ENCODE assay signal across 12 mouse cellular contexts in genomic region chr7:12943488-12943887, GRCm38 (mm10). TPM values are rescaled to one million over a fixed set of nuclear protein-coding genes. Genes with fewer than 3 reads are reported as not detected.
DNase-seq lines count a peak whose midpoint lies in the region; ATAC-seq and TF ChIP-seq lines count a peak whose summit lies in the region.
"Had no signal": no experiment of that assay in that cellular context is flagged by ENCODE, and none has a peak within 500 bp of the region (broad histone marks: within the 10 kb centered on the region; RNA-seq: fewer than 3 reads in every experiment).

No protein-coding gene starts in this region.

- H3K36me3 ChIP-seq in hindbrain, postnatal 0 days (ENCODE audit: insufficient read depth, low read length): no peaks in the 10 kb centered on the region
- H3K36me3 ChIP-seq in hindbrain, embryonic 10.5 days: no peaks in the 10 kb centered on the region
- no peaks in the 10 kb centered on the region for H3K36me3 ChIP-seq in ES-E14 (ENCODE audit: control insufficient read depth, insufficient read depth, low read length, poor library complexity, severe bottlenecking)
- no peaks in the 10 kb centered on the region for H3K36me3 ChIP-seq in splenic B cell, adult 2 months (ENCODE audit: control insufficient read depth, insufficient read depth, low read length, poor library complexity, severe bottlenecking)
- H3K36me3 ChIP-seq: limb, embryonic 13.5 days; neural tube, embryonic 12.5 days had no signal

- peak; percentile 39 for TF ChIP-seq CTCF in hindbrain, postnatal 0 days (IDR thresholded peaks at IDR 0.05; ENCODE audit: low read depth)

- in situ Hi-C loops in ES-E14 (cut with MboI; ENCODE audit: low sequenced_read_pairs in 2 of 2, unreplicated experiment in 2 of 2): no loop called here

- intact Hi-C loops in left cerebral cortex, postnatal 14 days (cut with DNase I): no loop called here

- H3K4me1 ChIP-seq in hindbrain, postnatal 0 days (ENCODE audit: insufficient read depth, low read length): no peaks in the 10 kb centered on the region
- no peaks in the 10 kb centered on the region for H3K4me1 ChIP-seq in hindbrain, embryonic 10.5 days (replicated peaks)
- H3K4me1 ChIP-seq in ES-E14 (ENCODE audit: control insufficient read depth in 2 of 2, insufficient read depth in 2 of 2, low read length in 2 of 2, poor library complexity in 1 of 2): no peaks in the 10 kb centered on the region
- H3K4me1 ChIP-seq: limb, embryonic 13.5 days; neural tube, embryonic 12.5 days had no signal

- ATAC-seq in hindbrain, postnatal 0 days: no peak
- ATAC-seq: intestine, embryonic 16.5 days had no signal

- H3K9me3 ChIP-seq in hindbrain, postnatal 0 days (ENCODE audit: low read length): no peaks in the 10 kb centered on the region
- H3K9me3 ChIP-seq in hindbrain, embryonic 10.5 days: no peaks in the 10 kb centered on the region
- H3K9me3 ChIP-seq in ES-E14 (ENCODE audit: control insufficient read depth, insufficient read depth, low read depth, low read length): no peaks in the 10 kb centered on the region
- H3K9me3 ChIP-seq: limb, embryonic 13.5 days; neural tube, embryonic 12.5 days had no signal

- H3K9ac ChIP-seq in hindbrain, postnatal 0 days (replicated peaks; ENCODE audit: low read length): no peak overlapping the region
- H3K9ac ChIP-seq in ES-E14 (ENCODE audit: insufficient read depth, low read depth, low read length, poor library complexity, severe bottlenecking): no peak overlapping the region
- H3K9ac ChIP-seq: limb, embryonic 13.5 days; neural tube, embryonic 12.5 days had no signal

- H3K27me3 ChIP-seq in hindbrain, postnatal 0 days (ENCODE audit: insufficient read depth, low read length): no peaks in the 10 kb centered on the region
- H3K27me3 ChIP-seq in hindbrain, embryonic 10.5 days (ENCODE audit: insufficient read depth, poor library complexity, severe bottlenecking): no peaks in the 10 kb centered on the region
- no peaks in the 10 kb centered on the region for H3K27me3 ChIP-seq in splenic B cell, adult 2 months (ENCODE audit: control insufficient read depth, insufficient read depth, low read length, poor library complexity, severe bottlenecking)
- H3K27me3 ChIP-seq: limb, embryonic 13.5 days; neural tube, embryonic 12.5 days had no signal

- DNase-seq in hindbrain, postnatal 0 days (ENCODE audit: low spot score): no peak
- DNase-seq in hindbrain, embryonic 10.5 days (ENCODE audit: low spot score): no peak
- DNase-seq in ES-E14 (ENCODE audit: low read depth, low spot score) (no peak), liver (peak; percentile 33)
- peak; percentile 70 for DNase-seq in splenic B cell, adult 2 months (ENCODE audit: low read depth, low spot score)
- DNase-seq in gastrocnemius, postnatal 25 days: no peak
- DNase-seq in left cerebral cortex, postnatal 14 days (ENCODE audit: low spot score in 2 of 2): no peak
- no peak for DNase-seq in ovary, postnatal 10 days (ENCODE audit: low spot score)
- DNase-seq: adrenal gland, postnatal 25 days had no signal

- no peak overlapping the region for H3K4me3 ChIP-seq in hindbrain, postnatal 0 days (ENCODE audit: low read length)
- no peak overlapping the region for H3K4me3 ChIP-seq in hindbrain, embryonic 10.5 days
- no peak overlapping the region for H3K4me3 ChIP-seq in ES-E14 (ENCODE audit: insufficient read depth in 1 of 2, low read depth in 1 of 2, low read length in 2 of 2, poor library complexity in 1 of 2, severe bottlenecking in 1 of 2)
- H3K4me3 ChIP-seq: limb, embryonic 13.5 days; neural tube, embryonic 12.5 days had no signal

- no peak overlapping the region for H3K27ac ChIP-seq in hindbrain, postnatal 0 days
- no peak overlapping the region for H3K27ac ChIP-seq in hindbrain, embryonic 10.5 days
- H3K27ac ChIP-seq in ES-E14 (ENCODE audit: insufficient read depth, low read depth, low read length, poor library complexity, severe bottlenecking): no peak overlapping the region
- H3K27ac ChIP-seq: limb, embryonic 13.5 days; neural tube, embryonic 12.5 days had no signal

- H3K4me2 ChIP-seq in hindbrain, postnatal 0 days (ENCODE audit: low read depth, low read length): no peak overlapping the region
- H3K4me2 ChIP-seq: limb, embryonic 13.5 days; neural tube, embryonic 12.5 days had no signal

TF ChIP-seq in ES-E14, 5 proteins besides CTCF, POLR2A, EP300 and RAD21:
- peak; percentile 60; the same call in 1 of the 2 replicates for TF ChIP-seq ZC3H11A (IDR thresholded peaks at IDR 0.05; ENCODE audit: borderline replicate concordance, low read depth, low read length)
- TF ChIP-seq HCFC1 (IDR thresholded peaks at IDR 0.05; ENCODE audit: borderline replicate concordance, insufficient read depth, low read length): no peak
TF ChIP-seq in ES-E14: peak in this region for 1.

RNA-seq across cellular contexts. Expression of gene Rnf225, which starts 16.3 kb away (rescaled TPM):
- 2.5 and 3.0 TPM in 2 replicates for total RNA-seq in hindbrain, postnatal 0 days (2014; rRNA removed)
- 1.1 TPM in 2 replicates for polyA plus RNA-seq in hindbrain, postnatal 0 days (2015; fragmentation: Nextera tagmentation; extraction: Ambion mirVana)
- 0.62 and 0.77 TPM in 2 replicates for polyA plus RNA-seq in hindbrain, embryonic 10.5 days (2016; fragmentation: Nextera tagmentation; extraction: Ambion mirVana)
- total RNA-seq in ES-E14 (2012; rRNA removed): 4.4 and 6.9 TPM in 2 replicates
- total RNA-seq in gastrocnemius, postnatal 25 days (2021): under 1 TPM; 0.21 to 0.33 TPM
- total RNA-seq in left cerebral cortex, postnatal 14 days (2021): 1 to 10 TPM; 1.1 to 1.4 TPM

RNA-seq across cellular contexts. Expression of gene Rps5, which starts 21.4 kb away (rescaled TPM):
- 1,864 and 2,267 TPM in 2 replicates for total RNA-seq in hindbrain, postnatal 0 days (2014; rRNA removed)
- 646 and 658 TPM in 2 replicates for polyA plus RNA-seq in hindbrain, postnatal 0 days (2015; fragmentation: Nextera tagmentation; extraction: Ambion mirVana)
- polyA plus RNA-seq in hindbrain, embryonic 10.5 days (2016; fragmentation: Nextera tagmentation; extraction: Ambion mirVana): 868 and 1,033 TPM in 2 replicates
- total RNA-seq in ES-E14 (2012; rRNA removed): 3,358 and 4,390 TPM in 2 replicates
- 100 to 1,000 TPM; 498 to 510 TPM for total RNA-seq in gastrocnemius, postnatal 25 days (2021)
- total RNA-seq in left cerebral cortex, postnatal 14 days (2021): 100 to 1,000 TPM; 363 to 401 TPM

RNA-seq across cellular contexts. Expression of gene Zfp324, which starts 22.1 kb away (rescaled TPM):
- 25.5 and 30.1 TPM in 2 replicates for total RNA-seq in hindbrain, postnatal 0 days (2014; rRNA removed)
- 6.8 and 7.1 TPM in 2 replicates for polyA plus RNA-seq in hindbrain, postnatal 0 days (2015; fragmentation: Nextera tagmentation; extraction: Ambion mirVana)
- 11.8 and 12.7 TPM in 2 replicates for polyA plus RNA-seq in hindbrain, embryonic 10.5 days (2016; fragmentation: Nextera tagmentation; extraction: Ambion mirVana)
- 4.7 and 5.6 TPM in 2 replicates for total RNA-seq in ES-E14 (2012; rRNA removed)
- 1 to 10 TPM; 2.0 to 2.2 TPM for total RNA-seq in gastrocnemius, postnatal 25 days (2021)
- 10 to 100 TPM; 13.4 to 13.6 TPM for total RNA-seq in left cerebral cortex, postnatal 14 days (2021)

RNA-seq across cellular contexts. Expression of gene Zfp446, which starts 34.2 kb away (rescaled TPM):
- total RNA-seq in hindbrain, postnatal 0 days (2014; rRNA removed): 8.9 and 10.9 TPM in 2 replicates
- polyA plus RNA-seq in hindbrain, postnatal 0 days (2015; fragmentation: Nextera tagmentation; extraction: Ambion mirVana): 7.6 and 7.9 TPM in 2 replicates
- 16.6 and 17.0 TPM in 2 replicates for polyA plus RNA-seq in hindbrain, embryonic 10.5 days (2016; fragmentation: Nextera tagmentation; extraction: Ambion mirVana)
- 6.4 and 7.3 TPM in 2 replicates for total RNA-seq in ES-E14 (2012; rRNA removed)
- 1 to 10 TPM; 2.1 to 2.4 TPM for total RNA-seq in gastrocnemius, postnatal 25 days (2021)
- 1 to 10 TPM; 7.1 to 8.5 TPM for total RNA-seq in left cerebral cortex, postnatal 14 days (2021)

RNA-seq across cellular contexts. Expression of gene Zscan22, which starts 45.9 kb away (rescaled TPM):
- 7.4 and 7.7 TPM in 2 replicates for total RNA-seq in hindbrain, postnatal 0 days (2014; rRNA removed)
- 2.5 and 2.9 TPM in 2 replicates for polyA plus RNA-seq in hindbrain, postnatal 0 days (2015; fragmentation: Nextera tagmentation; extraction: Ambion mirVana)
- 14.8 and 18.4 TPM in 2 replicates for polyA plus RNA-seq in hindbrain, embryonic 10.5 days (2016; fragmentation: Nextera tagmentation; extraction: Ambion mirVana)
- 5.1 and 5.7 TPM in 2 replicates for total RNA-seq in ES-E14 (2012; rRNA removed)
- total RNA-seq in gastrocnemius, postnatal 25 days (2021): 1 to 10 TPM; 2.7 to 3.4 TPM
- total RNA-seq in left cerebral cortex, postnatal 14 days (2021): 10 to 100 TPM; 12.2 to 13.4 TPM

Comparison
In these comparisons a context has a peak if more than half of its experiments do, and no peak if none do; other contexts are left out.
1. DNase-seq: peak in liver (single experiment) and splenic B cell, adult 2 months (single experiment); none in hindbrain, postnatal 0 days (single experiment), hindbrain, embryonic 10.5 days (single experiment), ES-E14 (single experiment), gastrocnemius, postnatal 25 days (single experiment), left cerebral cortex, postnatal 14 days (0 of 2) and ovary, postnatal 10 days (single experiment).